Mouse (Mus musculus): ENCODE data around the gene Fjx1.

GRCm38 (mm10) chr2:102400605-102401351 lies 51.5 kb downstream of the Fjx1 start:
- no peak for TF ChIP-seq CHD2 (IDR thresholded peaks at IDR 0.05; ENCODE audit: low read depth, low read length)
- TF ChIP-seq HCFC1 (IDR thresholded peaks at IDR 0.05; ENCODE audit: borderline replicate concordance, insufficient read depth, low read length), result no peak
- TF ChIP-seq MAFK (IDR thresholded peaks at IDR 0.05; ENCODE audit: insufficient read depth, low read depth, low read length), result no peak
- TF ChIP-seq ZNF384 (IDR thresholded peaks at IDR 0.05; ENCODE audit: low read depth, low read length), result no peak
- no peak for TF ChIP-seq ZC3H11A (IDR thresholded peaks at IDR 0.05; ENCODE audit: borderline replicate concordance, low read depth, low read length)
